Mouse (Mus musculus): Measurements from ENCODE around the gene Efcab2. TPM values are rescaled to one million over a fixed set of nuclear protein-coding genes. Genes with fewer than 3 reads are reported as not detected.
A peak's percentile ranks its signal among the peaks of the same experiment; 100 is the strongest.
"Not testable (repeated sequence)": the region's sequence is repeated elsewhere in the genome, so short reads cannot be mapped to it uniquely, and the experiment has no call there.

Efcab2 gene
- total RNA-seq, 4 experiments from 2014 or later, result 9.7 to 15.5 (median 13.1) TPM

DNA sequence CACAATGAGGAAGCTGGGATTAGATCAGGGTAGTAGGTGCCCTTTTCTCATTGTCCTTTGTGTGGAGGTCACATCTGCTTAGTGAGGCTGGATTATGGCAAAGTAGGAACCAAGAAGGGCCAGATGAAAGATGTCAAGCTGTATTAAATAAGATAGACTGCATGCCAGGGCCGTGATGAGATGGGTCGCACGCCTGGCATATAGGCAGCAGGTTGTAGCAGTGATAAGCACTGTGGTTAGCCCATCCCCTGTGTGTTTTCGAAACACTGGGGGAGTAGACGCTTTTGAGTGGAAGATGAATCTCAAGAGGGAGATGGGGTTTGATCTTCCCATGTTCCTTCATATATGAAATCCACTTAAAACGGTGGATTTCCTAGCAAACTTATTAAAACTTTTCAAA is 3.9 kb upstream of the Efcab2 start:
- no peak for DNase-seq (ENCODE audit: low spot score in 2 of 2)

DNA sequence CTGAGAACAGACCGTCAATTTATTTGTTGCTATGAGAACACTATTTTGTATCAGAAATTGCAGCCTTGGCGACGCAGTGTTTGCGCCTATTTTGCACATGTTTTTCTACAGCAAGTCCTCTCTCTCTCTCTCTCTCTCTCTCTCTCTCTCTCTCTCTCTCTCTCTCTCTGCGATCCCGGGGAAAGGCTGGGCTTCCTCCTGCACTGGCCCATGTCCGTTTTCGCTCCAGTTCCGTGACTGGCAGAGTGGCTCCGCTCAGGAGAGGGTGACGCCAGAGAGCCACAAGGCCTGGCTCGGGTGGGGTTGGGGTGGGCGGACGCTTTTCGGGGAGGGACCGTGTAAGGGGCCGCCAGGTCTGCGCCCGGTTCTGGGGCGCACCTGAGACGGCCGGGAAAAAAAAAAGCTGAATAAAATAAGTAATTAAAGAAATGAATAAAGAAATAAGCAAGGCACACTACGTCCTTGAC is 407 bp upstream of the Efcab2 start:
- peak; percentile 58 to 73 for DNase-seq (ENCODE audit: low spot score in 2 of 2)

DNA sequence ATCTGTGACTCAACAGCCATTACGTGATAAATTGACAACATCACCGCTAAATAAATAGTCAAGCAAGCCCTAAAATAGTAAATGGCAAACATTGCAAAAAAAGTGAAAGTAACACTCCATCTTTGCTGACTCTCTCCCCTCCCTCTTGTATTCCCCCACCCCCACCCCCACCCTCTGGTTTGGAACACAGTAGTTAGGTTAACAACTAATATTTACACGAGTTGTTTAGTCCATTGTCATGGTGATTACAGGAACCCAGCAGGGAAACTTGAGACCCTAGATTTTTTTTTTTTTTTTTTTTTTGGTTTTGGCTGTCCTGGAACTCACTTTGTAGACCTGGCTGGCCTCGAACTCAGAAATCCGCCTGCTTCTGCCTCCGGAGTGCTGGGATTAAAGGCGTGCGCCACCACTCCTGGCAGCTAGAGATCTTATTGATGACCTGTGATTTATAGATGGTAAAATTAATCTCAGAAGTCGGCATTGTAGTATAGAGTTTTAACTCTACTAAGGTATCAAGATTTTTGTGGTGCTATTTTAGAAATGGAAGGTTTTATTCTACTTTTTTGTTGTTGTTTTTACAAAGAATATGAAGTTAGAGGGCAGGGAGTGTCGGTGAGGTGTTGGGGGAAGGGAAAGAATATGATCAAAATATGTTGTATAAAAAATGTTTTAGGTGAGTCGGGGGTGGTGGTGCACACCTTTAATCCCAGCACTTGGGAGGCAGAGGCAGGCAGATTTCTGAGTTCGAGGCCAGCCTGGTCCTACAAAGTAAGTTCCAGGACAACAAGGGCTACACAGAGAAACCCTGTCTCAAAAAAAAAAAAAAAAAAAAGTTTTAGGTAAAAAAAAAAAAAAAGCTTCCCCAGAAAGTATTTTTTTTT is 1.1 kb downstream of the Efcab2 start:
- DNase-seq (ENCODE audit: low spot score in 2 of 2), result no peak

DNA sequence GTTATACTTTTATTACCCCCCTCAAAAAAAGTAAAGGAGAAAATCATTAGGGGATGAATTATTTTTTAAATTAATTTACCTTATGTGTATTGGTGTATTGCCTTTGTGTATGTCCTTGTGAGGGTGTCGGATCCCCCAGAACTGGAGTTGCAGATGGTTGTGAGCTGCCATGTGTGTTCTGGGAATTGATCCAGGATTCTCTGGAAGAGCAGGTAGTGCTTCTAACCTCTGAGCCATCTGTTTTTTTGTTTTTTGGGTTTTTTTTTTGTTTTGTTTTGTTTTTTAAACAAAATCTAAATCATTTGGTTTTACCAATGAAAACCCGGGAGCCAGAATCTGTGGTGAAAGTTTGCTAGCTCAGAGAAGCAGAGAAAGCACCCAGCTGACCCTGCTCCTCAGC is 1.8 kb downstream of the Efcab2 start:
- no peak for DNase-seq (ENCODE audit: low spot score in 2 of 2)

DNA sequence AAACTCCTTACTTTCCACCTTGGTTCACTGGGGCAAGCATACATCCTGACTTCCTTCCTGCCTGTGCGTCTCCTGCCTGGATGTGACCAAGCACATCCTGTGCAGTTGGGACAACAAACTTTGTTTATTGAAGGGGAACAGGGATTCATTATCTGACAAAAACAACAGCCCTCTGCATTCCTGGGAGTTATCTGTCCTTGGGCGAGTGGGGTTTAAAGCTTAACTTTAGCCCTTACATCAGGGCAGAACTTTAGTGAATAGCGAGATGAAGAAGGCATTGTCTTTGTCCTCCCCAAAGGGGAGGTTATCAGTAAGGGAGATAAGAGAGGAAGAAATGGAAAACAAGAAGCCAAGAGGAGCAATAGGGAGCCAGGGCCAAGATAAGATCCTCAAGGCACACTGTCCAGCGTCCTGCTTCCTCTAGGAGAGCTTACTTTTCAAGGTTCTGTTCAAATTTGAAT is 3.0 kb downstream of the Efcab2 start:
- DNase-seq (ENCODE audit: low spot score in 2 of 2), result no peak

DNA sequence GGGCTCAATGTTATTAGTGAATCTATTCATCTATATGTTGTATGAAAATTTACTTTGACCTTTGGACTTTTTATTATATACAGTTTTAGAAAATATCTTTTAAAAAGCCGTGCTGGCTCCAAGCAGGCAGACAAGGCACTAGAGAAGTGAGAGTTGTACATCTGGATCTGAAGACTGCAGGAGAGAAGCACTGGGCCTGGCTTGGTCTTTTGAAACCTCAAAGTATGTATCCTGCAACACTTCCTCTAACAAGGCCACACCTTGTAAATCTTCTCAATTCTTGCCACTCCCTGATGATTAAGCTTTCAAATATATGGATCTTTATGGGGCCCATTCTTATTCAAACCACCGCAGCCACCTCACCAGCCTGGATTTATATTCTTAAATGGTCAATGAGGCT is 7.5 kb downstream of the Efcab2 start:
- not testable (repeated sequence) for DNase-seq (ENCODE audit: low spot score in 2 of 2)

DNA sequence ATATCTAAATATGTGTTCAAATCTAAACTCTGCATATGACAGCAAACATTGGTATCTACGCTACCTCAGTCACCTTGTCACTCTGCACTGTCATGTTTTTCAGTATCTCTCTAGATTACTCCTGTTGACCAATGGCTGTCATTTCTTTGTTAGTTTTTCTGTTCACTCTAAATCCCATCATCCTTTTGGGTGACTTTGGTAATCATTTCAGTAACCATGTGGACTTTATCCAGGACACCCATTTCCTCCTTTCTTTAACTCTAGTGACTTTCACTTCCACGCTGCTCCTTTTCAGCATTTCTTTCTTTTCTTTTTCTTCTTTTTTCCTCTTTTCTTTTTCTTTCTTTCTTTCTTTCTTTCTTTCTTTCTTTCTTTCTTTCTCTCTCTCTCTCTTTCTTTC is 13.7 kb downstream of the Efcab2 start:
- DNase-seq (ENCODE audit: low spot score in 2 of 2), result no peak

DNA sequence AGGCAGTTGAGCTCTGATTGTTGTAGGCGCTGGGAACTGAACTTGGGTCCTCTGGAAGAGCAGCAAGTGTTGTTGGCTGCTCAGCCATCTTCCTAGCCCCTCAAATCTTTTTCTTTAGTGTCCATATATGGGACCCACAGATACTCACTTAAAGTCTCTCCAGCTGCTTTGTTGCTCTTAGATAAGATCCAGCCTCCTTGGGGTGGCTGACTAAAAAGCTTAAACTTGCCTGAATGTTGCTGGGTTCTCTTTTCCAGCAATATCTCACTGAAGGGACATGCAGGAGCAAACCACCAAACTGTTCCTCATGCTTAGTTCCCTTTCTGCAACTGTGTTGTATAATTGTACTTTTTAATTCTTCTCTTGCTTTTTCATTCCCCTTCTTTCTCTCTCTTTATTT is 17.8 kb downstream of the Efcab2 start:
- DNase-seq (ENCODE audit: low spot score in 2 of 2), result no peak

DNA sequence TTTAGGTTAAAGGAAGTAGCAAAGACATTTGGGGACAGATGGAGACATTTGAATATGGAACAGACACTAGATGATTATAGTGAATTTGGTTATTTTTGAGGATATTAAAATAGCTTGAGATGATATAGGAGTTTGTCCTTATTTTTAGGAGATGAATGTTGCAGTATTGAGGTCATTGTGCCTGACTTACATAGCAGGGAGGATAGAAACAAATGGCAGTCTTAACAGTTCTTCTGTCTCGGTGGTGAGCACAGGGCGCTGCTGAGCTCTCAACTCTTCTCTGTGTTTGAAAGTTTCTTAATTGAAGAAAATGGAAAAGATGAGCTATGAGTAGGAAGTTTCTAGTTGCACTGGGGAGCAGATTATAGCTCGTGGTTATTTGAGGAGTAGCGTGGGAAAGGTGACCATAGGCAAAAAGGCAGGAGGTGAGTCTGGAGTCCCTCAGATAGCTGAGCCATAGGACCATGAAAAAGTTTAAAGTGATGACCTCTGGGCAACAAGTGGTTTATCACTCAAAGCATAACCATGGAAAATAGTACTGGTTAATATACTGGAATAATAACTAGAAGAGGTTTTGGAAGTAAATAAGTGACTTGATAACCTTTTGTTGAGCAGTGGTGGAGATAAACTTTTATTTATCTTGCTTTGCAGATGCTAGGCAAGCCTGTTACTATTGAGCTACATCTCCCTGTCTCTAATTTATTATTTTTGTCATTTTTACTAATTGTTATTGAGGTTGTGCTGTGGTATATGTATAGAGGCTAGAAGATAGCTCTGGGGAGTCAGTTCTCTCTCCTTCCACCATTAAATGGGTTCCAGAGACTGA is 25.9 kb downstream of the Efcab2 start:
- DNase-seq (ENCODE audit: low spot score in 2 of 2), result no peak

DNA sequence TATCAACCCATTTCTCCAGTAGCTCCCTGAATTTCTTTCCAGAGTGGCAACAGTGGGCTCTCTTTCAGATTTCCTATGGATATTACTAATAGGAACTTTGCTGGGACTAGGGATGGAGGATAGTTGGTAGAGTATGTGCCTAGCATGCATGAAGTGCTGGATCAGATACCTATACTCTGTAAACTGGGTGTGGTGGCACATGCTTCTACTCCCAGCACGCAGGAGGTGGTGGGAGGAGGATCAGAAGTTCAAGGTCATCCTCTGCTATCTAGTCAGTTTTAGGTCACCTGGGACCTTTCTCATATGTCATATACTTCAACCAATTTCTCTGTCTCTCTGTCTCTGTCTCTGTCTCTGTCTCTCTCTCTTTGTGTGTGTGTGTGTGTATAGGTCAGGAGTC is 27.7 kb downstream of the Efcab2 start:
- DNase-seq (ENCODE audit: low spot score in 2 of 2), result no peak

DNA sequence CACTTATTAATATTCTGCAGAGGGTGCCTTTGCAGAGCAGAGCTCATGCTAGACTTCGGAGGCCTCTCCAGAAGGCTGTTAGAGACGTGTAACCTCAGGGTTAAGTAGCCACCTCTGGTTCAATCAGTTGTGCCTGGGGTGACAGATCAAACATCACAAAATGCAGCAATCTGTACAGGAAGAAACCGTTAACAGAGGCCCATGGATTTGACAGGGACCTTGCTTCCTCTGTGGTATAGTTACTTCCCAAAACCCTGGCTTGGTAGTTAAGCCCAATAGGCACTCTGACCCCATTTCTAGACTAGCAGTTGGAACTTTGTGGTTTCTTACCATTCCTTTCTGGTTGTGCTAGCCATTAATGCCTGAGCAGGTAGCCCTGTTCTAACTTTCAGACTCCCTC is 38.5 kb downstream of the Efcab2 start:
- DNase-seq (ENCODE audit: low spot score in 2 of 2), result no peak

DNA sequence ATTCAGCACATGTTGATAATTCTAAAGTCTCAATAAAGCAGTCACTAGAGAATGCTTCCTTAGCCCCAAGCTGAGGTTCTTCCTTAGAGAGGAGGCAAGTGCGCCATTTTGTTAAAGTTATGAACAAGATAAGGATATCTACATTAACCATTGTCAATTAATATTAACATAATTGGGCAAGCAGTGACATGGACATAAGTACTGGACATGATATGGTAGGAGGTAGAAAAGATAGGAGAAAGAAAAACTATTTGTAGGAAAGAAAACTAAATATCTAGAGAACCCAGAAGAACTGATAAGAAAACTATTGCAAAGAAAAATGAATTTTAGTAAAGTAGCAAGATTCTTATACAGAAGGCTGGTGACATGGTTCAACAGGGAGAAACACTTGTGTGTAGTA is 41.2 kb downstream of the Efcab2 start:
- no peak for DNase-seq (ENCODE audit: low spot score in 2 of 2)

DNA sequence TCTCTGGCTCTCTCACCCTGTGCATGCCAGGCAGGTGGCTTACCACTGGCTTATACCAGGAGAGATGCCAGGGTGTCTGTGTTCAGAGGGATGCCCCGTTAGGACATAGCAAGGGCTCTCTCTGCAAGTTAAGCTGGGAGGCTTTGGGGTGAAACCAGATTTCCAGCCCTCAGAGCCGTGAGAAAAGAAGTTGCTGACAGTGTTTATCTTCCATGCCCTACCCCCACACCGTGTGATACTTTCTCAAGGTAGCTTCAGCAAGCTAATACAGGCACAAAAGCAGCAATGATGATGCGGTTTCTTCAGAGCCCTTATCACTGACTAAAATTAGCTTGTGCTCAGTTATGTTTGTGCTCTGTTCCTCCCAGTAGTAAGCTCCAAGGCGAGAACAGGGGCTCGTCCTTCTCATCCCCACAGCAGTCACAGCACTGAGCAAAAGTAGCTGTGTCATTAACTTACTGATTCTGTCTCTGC is 42.4 kb downstream of the Efcab2 start:
- DNase-seq (ENCODE audit: low spot score in 2 of 2), result no peak

DNA sequence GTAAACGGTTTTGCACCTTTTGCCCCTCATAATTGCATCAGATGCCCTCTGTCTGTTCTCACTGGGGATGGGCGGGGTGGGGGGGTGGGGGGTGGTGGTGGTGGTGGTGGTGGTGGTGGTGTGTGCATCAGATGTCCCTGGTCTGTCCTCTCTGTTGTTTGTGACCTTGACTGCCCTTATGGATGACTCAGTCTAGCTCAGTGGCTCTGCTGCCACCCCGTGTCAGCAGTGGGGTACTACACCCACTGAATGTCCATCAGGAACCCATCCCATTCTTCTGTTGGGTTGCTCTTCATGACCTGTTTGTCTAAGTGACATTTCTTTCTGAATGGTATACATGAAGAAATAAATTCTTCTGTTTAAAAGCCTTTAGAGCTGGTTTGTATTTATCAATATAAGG is 43.3 kb downstream of the Efcab2 start:
- DNase-seq (ENCODE audit: low spot score in 2 of 2), result peak; percentile 54 to 64

DNA sequence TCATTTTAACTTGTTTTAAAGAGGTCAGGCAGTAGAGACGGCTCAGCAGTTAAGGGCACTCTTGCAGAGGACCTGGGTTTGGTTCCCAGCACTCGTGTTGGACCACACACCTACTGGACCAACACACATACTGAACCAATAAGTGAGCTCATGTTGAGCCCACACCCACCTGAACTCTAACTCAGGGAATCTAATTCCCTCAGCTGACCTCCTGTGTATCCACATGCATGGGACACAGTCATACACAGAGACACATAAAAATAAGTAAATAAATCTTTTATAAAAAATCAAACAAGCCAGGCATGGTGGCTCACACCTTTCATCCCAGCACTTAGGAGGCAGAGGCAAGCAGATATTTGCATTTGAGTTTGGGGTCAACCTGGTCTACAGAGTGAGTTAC is 44.0 kb downstream of the Efcab2 start:
- no peak for DNase-seq (ENCODE audit: low spot score in 2 of 2)

DNA sequence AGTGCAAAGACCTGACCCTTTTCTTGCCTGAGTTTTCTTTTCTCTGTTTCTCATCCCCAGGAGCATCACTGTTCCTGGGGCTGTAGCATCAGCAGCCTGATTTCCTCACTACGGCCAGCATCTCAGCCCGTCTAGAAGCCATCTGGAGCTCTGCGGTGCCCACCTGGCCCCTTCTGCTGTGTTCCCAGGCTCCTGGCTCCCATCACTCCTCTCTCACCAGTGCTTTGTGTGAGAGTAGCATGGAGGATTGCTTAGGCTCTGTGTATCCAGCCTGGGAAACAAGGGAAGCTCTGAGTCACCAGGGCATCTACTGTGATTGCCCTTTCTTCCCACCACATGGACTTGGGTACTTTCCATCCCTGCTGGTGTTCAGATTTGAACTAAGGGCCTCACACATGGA is 48.2 kb downstream of the Efcab2 start:
- no peak for DNase-seq (ENCODE audit: low spot score in 2 of 2)

DNA sequence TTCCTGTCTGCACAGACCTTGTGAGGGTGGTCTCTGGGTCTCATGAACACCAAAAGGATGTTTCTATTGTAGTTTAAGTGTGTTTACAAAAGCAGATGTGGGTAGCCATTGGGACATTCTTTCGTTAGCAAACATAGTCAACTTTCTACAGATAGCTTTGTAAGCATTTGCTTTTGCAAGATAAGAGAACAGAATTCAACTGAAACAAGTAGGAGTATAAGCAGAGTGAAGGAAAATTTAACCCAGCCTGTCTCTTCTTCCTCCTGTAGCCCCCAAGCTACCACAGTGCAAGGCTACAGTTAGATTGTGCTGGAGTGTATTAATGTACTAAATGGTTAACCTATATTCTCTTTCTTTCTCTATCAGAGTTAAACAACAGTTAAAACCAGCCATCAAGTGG is 49.2 kb downstream of the Efcab2 start:
- DNase-seq (ENCODE audit: low spot score in 2 of 2), result no peak

DNA sequence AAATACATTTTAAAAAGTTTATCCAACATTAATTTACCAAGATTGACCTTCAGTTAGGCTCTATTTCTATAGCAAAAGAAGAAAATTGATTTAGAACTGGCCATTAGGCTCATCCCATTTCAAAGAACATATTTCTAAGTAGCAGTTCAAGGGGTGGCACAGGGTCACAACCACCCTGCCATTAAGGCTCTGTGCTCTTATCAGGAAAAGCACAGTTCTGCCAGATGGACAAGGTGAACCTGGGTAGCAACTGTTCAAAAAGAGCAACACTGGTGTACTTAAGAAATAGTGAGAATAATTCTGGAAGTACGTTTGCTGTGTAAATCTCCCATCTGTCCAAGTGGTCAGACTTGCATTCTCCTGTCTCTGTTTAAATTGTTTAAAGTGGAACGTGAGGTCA is 52.1 kb downstream of the Efcab2 start:
- no peak for DNase-seq (ENCODE audit: low spot score in 2 of 2)

DNA sequence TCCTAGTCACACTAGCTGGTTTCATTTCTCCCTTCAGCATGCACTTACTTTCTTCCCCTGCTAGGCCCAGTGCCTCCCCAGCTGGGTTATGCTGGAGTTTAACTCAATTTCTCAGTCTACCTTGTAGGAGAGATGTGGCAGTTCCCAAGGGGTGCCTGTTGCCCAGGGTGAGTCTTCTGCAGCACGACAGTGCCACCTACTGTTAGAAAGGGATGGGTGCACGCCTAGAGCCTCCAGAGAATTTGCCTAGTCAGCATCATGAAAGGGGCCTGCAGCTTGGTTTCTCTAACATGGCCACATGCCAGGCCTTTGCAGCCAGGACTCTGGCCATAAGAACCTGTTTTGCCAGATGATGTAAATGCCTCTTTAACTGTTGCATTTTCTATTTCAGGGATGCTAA is 57.8 kb downstream of the Efcab2 start:
- peak; percentile 57 to 64 for DNase-seq (ENCODE audit: low spot score in 2 of 2)

DNA sequence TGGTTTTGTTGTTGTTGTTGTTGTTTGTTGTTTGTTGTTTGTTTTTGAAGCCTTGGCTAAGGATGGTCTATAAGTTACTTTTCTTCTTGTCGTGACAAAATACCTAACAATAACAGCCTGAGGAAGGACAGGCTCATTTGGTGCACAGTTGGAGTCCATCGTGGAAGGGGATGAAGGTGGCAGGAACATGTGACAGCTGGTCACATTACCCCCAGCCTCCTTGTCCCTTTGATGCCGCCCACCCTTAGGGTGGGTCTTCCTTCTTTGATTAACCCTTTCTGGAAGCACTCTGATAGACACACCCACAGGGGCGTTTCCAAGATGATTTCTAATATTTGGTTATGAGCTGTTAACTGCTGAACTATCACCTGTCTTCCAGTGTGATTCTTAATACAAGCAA is 58.3 kb downstream of the Efcab2 start:
- no peak for DNase-seq (ENCODE audit: low spot score in 2 of 2)

DNA sequence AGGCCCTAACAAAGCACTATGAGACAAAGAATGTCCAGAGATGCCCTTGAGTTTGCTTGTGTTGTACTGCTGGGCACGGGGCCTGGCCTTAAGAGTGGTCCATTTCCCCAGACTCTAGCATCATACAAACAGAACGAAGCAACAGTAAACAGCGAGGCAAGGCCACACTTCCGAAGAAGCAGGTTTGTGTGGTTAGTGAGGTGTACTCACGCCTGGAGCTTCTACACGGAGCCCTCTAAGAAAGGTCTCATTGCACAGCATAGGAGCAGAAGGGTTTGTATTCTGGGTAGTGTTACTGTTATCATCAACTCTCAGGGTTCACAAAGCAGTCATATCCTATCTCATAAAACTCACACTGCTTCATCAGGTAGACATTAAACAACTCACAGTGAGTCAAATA is 61.7 kb downstream of the Efcab2 start:
- DNase-seq (ENCODE audit: low spot score in 2 of 2), result no peak

DNA sequence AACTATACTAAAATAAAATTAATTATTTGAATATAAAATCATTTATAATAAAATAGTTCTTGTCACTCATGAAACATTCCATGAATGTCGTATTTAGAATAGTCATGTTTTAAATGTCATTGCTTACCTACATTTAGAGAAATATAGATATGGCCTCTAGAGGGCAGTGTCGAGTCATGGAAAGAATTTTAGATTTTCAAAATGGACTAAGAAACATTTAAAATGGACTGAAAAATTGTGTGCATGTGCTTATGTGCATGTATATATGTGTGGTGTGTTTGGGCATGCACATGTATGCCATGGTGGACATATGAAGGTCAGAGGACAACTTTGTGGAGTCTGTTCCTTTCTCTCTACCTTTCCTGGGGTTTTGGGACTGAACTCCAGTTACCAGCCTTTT is 62.4 kb downstream of the Efcab2 start:
- no peak for DNase-seq (ENCODE audit: low spot score in 2 of 2)

Data from gastrocnemius, adult 8-10 months (tissue).